Mouse (Mus musculus) embryo, embryonic 9.5 days (tissue): ENCODE measurements around the gene Prlr.
A peak's percentile ranks its signal among the peaks of the same experiment; 100 is the strongest.

ENCODE experiments used
- DNase-seq: peaks from one replicate; pipeline ENCODE4 v3.0.0-alpha.2; 2017; ENCODE audit errors: extremely low spot score

Prlr gene

DNA sequence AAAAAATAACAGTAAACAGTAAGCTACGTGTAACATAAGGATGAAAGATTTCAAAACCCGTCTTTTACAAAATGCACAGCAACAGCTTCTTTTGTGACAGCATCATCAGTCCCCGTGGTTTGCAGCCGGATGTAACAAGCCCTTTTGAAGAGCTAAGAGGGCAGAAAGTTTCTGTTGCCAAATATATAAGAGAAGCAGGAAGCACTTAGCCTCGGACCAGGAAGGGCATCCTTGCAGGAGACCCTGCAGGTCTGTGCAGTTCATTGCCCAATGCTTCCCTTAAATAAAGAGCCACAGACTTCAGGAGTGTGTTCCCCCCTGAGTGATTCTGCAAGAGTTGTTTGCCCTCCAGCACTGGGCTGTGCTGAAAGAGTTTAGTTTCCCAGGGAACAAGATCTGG, 58.9 kb downstream of the Prlr start:
- DNase-seq, result no peak

GRCm38 (mm10) chr15:10236812-10237211, 59.8 kb downstream of the Prlr start:
- no peak for DNase-seq

- DNase-seq, result no peak
These were observed 61.4 kb downstream of the Prlr start for GRCm38 (mm10) chr15:10238454-10238853.

- DNase-seq, result no peak
These were observed 63.3 kb downstream of the Prlr start for GRCm38 (mm10) chr15:10240228-10240795.

GRCm38 (mm10) chr15:10242250-10242649, 65.2 kb downstream of the Prlr start:
- no peak for DNase-seq

DNA sequence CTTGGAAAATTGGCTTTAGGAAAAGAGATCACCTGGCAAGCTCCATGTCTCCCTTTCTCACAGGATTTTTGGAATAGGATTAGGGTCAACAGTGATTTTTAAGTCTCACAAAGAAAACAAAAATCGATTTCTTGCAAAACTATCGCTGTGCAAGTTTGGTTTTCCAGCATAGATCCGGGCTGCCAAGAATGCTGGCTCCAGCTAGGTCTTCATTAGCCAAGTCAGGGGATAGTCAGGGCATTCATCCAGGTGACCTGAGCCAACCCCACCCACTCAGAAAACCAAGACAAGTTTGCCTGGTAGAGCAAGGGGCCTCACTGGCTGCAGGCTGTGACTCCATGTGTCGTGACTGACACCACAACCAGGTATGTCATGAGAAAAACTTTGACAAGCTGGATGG, 72.2 kb downstream of the Prlr start:
- DNase-seq, result no peak

GRCm38 (mm10) chr15:10250784-10251183, 73.7 kb downstream of the Prlr start:
- no peak for DNase-seq

GRCm38 (mm10) chr15:10252526-10252925, 75.5 kb downstream of the Prlr start:
- no peak for DNase-seq

DNA sequence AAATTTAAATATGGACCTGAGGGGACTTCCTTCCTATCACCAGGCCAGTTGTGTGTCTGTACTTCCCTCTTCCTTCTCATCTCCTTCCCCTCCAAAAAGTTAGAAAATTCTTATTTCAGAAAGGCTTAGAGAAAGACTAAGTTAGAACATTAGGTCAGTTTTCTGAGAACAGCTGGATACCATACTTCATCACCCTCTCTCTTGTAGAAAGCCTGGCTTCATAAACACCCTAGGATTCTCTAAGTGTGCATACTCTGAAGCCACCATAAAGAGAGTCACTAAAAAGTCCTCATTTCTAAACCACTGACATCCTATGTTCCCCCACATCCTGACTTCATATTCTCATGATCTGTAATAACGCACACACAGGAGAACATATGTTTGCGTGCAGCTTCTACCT, 85.2 kb downstream of the Prlr start:
- no peak for DNase-seq

DNA sequence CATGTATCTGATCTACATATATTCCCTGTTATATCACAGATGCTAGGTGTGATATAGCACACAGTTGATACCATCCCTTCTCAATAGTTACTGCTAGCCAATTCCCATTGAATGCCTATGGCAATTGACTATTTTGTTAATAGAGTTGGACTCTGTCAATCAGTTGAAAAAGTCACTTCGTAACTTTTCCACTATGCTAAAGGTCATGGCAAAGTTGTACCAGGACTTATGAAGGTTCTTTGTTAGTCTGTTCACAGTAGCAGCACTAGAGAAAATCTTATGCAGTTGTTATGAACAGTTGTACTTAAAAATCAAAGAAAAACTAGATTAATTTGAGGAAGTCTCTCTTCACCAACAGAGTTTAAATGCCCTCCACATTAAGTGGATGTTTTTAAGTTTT, 85.6 kb downstream of the Prlr start:
- no peak for DNase-seq

DNA sequence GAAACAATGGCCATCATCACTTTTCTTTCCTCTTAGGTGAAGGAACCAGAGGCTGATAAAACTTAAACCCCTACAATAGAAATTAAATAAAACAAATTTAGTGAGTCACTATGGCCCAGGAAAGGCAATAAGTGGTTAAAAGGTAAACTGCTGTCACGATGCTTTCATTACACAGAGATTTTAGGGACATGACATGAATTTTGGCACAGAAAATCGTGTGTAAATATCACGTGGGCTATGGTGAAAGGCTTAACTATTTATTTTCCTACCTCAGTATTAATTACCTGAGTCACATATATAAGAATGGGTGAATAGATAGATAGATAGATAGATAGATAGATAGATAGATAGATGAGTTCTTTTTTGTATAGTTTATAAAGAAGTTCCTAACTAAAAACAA, 86.4 kb downstream of the Prlr start:
- DNase-seq, result no peak

DNA sequence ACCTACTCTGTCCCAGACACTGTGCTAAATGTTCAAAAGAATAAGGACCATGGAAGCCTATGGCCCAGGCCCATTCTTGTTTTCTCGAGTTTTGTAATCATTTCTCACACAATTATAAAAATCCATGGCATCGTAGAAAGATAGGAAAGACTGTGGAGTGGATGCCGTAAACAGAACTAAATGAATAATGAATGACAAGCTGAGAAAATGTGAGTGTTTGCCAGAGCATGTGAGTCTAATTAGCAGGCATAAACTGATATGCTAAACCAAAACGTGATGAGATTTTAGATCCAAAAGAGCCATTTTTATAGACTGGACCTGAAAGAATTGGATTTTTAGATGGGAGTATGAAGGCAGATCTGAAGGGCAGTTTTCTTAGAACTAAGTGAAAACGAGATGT, 87.8 kb downstream of the Prlr start:
- no peak for DNase-seq

- DNase-seq, result no peak
These were observed 90.2 kb downstream of the Prlr start for GRCm38 (mm10) chr15:10267251-10267650.

GRCm38 (mm10) chr15:10276386-10276785, 99.3 kb downstream of the Prlr start:
- DNase-seq, result no peak

GRCm38 (mm10) chr15:10277461-10277860, 100.4 kb downstream of the Prlr start:
- no peak for DNase-seq

DNA sequence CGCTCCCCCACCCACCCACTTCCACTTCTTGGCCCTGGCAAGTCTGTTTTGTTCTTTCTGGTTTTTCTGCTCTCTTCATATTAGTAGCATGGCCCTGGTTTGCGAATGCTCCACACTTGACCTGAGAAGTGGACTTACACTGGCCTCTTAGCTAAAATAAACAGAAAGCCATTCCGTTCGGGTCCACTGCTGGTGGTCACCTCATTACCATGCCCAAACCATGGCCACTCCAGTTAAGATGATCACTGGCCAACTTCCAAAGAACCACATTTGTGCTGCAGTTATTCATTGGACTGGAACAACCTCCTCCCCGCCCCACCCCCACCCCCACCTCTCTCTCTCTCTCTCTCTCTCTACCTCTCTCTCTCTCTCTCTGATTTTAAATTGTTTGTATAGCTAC, 104.5 kb downstream of the Prlr start:
- DNase-seq, result no peak

GRCm38 (mm10) chr15:10283661-10284060, 106.6 kb downstream of the Prlr start:
- no peak for DNase-seq

DNA sequence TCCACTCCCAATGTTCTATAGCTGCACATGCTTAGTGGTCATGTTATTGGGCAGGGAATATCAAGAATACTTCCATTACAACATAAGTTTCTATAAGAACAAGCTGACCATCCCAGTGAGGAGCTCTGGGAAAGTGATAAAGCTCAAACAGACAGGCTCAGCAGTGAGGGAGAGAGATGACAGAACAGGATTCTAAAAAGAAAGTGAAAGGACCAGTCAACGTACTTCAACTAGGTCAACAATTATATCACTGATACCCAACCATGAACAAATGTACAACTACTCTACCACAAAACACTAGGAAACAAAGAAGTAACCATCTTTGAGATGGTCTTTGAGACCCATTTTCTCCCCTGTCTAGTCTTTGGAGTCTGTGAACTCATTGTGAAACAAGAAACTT, 119.5 kb downstream of the Prlr start:
- DNase-seq, result no peak

DNA sequence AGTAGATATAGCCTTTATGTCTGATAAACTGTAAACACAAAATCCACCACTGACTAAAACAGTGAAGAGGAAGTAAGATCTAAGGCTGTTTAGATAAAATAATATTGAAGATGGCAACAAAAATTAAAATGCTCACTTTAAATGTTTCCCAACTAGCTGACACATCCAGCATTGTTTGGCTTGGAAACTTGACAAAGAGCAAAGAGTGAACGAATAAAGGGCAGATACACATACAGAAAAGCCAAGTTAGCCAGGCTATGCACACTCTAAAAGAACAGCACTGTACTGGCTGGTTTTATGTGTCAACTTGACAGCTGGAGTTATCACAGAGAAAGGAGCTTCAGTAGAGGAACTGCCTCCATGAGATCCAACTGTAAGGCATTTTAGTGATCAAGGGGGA, 121.0 kb downstream of the Prlr start:
- no peak for DNase-seq

DNA sequence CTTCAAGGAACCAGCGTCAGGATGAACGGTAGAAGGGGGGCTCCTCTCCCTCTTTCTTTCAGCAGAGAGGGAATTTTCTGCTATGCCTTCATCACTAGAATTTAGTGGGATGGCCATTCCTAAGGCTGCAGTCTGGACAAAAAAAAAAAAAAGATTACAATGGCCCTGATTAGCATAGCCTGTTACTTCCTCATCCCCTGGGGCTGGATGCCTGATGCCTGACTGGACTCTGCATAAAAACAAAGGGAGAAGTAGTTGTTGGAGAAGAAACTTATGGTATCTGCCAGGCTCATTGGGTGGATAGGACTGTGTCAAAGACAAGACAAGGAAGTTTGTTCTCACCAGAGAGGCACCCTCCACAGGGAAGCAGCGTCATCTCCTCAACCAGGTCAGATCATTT, 122.4 kb downstream of the Prlr start:
- DNase-seq, result no peak

DNA sequence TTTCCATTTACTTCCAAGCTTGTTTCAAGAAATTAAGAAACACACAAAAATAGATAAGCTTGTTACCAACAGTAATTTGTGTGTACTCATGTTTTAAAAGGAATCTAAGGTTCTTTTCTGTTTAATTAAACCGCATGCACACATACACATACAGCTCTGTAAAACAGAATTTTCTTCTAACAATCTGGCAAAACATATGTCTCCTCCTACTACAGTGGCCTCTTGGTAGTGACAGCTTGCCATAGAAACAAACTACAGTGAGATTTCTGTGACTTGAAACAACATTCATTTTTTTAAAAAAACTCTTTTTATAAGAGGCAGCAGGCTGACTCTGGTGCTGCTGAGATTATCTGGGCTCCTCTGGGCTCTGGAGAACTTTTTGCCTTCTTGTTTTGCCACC, 129.4 kb downstream of the Prlr start:
- no peak for DNase-seq

DNA sequence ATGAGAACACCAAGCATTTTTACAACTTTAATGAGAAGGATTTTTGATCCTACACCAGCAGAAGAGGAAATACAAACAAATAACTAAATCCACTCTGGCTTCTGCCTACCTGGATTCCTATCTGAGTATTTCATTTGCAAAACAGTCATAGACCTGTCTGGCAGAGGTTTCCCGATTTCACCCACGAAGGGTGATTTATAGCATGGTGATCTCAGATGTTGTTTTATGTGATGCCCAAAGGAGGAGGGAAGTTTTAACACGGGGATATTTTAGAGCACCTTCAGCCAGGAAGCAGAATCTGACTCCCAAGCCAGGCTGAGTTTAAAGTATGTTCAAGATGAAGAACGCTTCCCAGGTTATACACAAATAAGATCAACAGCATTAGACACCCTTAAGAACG, 134.8 kb downstream of the Prlr start:
- DNase-seq, result no peak

DNA sequence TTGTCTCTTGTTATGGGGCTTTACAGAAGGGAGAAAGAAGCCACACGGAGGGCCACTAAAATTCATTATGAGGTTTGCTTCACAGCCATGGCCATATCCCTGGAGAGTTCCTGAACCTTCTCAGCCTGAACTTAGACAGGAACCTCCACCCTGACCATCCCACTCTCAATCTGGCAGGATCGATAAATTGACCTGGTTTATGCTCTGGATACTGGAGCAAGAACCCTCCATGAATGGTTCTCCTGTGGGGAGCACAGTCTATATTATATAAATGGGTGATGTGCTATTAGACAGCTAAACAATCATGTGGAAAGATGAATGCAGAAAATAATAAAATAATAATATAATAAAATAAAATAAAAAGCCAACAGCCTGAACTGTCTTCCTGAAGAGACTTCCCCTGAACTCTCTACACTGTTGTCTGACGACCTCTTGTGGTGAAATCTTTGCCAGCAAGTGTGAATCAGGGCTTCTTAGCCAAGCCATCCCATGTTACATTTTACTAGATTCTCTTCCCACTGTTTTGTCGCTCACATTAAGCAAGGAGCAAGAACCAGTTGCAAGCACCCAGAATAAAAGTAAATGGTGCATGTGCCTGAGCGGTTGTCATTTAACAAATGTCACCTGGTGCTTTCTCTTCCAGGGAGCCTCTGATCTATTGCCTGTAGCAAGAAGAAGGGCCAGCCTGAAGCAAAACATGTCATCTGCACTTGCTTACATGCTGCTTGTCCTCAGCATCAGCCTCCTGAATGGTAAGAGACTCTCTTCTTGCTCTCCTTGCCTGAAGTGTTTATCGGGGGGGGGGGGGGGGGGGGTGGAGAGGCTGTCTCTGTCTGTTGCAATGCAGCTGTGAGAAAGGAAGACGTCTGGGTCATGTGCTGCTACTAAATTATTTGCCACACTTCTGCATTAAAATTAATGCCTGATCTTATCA, 136.8 kb downstream of the Prlr start:
- DNase-seq, result peak; percentile 27

- no peak for DNase-seq
These were observed 148.0 kb downstream of the Prlr start, which contains the start of gene Gm21973 for GRCm38 (mm10) chr15:10325080-10325479. TSS of gene Gm21973 (plus strand) at chr15:10325380.
